Mouse (Mus musculus) cerebellum, adult 2 months (tissue): ENCODE measurements around the gene Gtf2ird1. TPM values are rescaled to one million over a fixed set of nuclear protein-coding genes. Genes with fewer than 3 reads are reported as not detected.
"Not testable (repeated sequence)": the region's sequence is repeated elsewhere in the genome, so short reads cannot be mapped to it uniquely, and the experiment has no call there.

Experiments
- DNase-seq, 2 experiments: peaks; one replicate each; pipeline ENCODE4 v3.0.0; 2021
- H3K27ac ChIP-seq: fragments of 200-500 bp; 2 replicates; pipeline ENCODE4 v1.5.1; 2012; ENCODE audit warnings: low read length, control low read depth, inconsistent platforms; ENCODE audit not compliant: insufficient read depth
- H3K27me3 ChIP-seq: fragments of 200-500 bp; 2 replicates; pipeline ENCODE4 v1.6.1; 2012; ENCODE audit warnings: inconsistent platforms, mild to moderate bottlenecking, low read length, moderate library complexity; ENCODE audit not compliant: control insufficient read depth, insufficient read depth
- H3K4me1 ChIP-seq: fragments of 200-500 bp; 2 replicates; pipeline ENCODE4 v1.6.1; 2011; ENCODE audit warnings: low read length; ENCODE audit not compliant: control insufficient read depth, insufficient read depth
- H3K4me3 ChIP-seq: fragments of 200-500 bp; replicated peaks from 2 replicates; pipeline ENCODE3; 2011; ENCODE audit warnings: mild to moderate bottlenecking, low read depth, low read length, control low read depth; ENCODE audit not compliant: insufficient read depth
- CTCF ChIP-seq: fragments of 200-500 bp; IDR thresholded peaks from 2 replicates; pipeline ENCODE4 v1.5.1; 2011; ENCODE audit warnings: low read depth, mild to moderate bottlenecking, control low read depth, low read length, moderate library complexity, borderline replicate concordance; ENCODE audit not compliant: insufficient read depth
- POLR2A ChIP-seq: fragments of 200-500 bp; IDR thresholded peaks from 2 replicates; pipeline ENCODE4 v1.6.1; 2011; ENCODE audit warnings: low read length, control low read depth, borderline replicate concordance; ENCODE audit not compliant: insufficient read depth
- WGBS: fragments of 180-500 bp; shearing (Covaris S2); methylation state at CpG from one replicate; pipeline ENCODE4 v1.1.7; 2018; 5-methylcytosine and 5-hydroxymethylcytosine counted together
- polyA plus RNA-seq: library from polyadenylated mRNA; depleted of rRNA; stranded (reverse); fragments of >200 nt; gene quantifications from 2 replicates; pipeline ENCODE4 v1.2.3, GENCODE M21; 2012

Gtf2ird1 gene
- polyA plus RNA-seq, 1 experiment = 47.0 TPM

- Histone ChIP-seq H3K27ac (no peak overlapping the region), H3K4me1 (no peaks in the 10 kb centered on the region), H3K27me3 (no peaks in the 10 kb centered on the region), H3K4me3 (no peak overlapping the region)
- TF ChIP-seq CTCF = no peak
- no peak for TF ChIP-seq POLR2A
- 81% methylated on average over 18 of the region's 18 CpGs for WGBS
- DNase-seq = no peak
Observed at GRCm38 (mm10) chr5:134342503-134343205, 113.9 kb downstream of the Gtf2ird1 start.

DNA sequence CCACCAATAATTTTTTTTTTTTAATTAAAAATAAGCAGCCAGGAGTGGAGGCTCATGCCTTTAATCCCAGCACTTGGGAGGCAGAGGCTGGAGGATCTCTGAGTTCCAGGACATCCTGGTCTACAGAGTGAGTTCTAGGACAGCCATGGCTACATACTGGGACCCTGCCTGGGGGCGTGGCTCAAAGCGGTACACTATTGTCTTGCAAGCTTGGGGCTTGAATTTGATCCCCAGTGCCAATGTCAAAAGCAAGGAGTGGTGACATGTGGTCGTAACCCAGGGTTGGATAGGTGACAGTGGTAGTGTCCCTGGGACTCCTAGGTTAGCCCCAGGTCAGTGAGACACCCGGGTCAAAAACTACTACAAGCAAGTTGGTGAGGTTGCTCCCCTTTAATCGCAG, 114.8 kb downstream of the Gtf2ird1 start:
- H3K27me3 ChIP-seq = no peaks in the 10 kb centered on the region
- WGBS = 90% methylated on average over 5 of the region's 5 CpGs
- H3K4me3 ChIP-seq = no peak overlapping the region
- H3K27ac ChIP-seq = no peak overlapping the region
- DNase-seq = no peak
- no peaks in the 10 kb centered on the region for H3K4me1 ChIP-seq
- no peak for TF ChIP-seq CTCF
- TF ChIP-seq POLR2A = no peak

DNA sequence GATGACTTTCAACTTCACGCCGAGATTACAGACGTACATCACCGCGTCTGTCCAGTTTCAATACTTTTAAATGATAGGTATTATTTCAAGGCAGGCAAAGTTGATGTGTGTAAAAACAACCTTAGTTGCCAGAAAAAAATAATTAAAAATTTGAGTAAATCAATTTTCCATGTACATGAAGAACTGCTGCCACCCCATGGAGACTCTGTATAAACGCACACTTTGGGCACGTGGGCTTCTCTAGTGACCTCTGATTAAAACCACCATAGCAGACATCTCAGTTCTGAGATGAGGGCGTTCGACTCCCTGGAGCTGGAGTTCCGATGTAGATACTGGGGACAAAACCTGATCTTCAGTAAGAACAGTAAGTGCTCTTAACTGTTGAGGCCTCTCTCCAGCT, 115.2 kb downstream of the Gtf2ird1 start:
- WGBS = 50% methylated on average over 10 of the region's 10 CpGs
- no peak for TF ChIP-seq POLR2A
- TF ChIP-seq CTCF = peak; percentile 33; the same call in 1 of the 2 replicates
- Histone ChIP-seq H3K4me3 (no peak overlapping the region), H3K27ac (no peak overlapping the region), H3K4me1 (no peaks in the 10 kb centered on the region), H3K27me3 (no peaks in the 10 kb centered on the region)
- DNase-seq = no peak

DNA sequence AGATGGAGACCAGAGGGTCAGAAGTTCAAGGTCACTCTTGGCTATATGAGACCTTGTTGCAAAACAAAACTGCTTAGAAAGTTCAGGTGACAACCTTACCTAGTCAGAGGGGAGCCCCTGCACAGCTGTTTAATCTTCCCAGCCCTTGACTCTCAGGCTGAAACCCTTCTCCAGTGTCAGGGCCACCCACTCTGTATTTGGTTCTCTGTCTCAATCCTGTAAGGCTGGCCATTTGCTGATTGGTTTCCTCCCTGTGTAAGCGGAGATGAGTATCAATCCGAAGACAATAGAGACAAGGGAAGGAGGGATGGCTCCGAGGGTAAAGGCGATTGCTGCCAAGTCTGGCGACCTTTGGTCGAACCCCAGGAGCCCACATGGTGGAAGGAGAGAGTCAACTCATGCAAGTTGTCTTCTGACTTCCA, 116.4 kb downstream of the Gtf2ird1 start:
- 18% methylated on average over 6 of the region's 6 CpGs for WGBS
- Histone ChIP-seq H3K4me1 (no peaks in the 10 kb centered on the region), H3K27ac (no peak overlapping the region), H3K4me3 (no peak overlapping the region), H3K27me3 (no peaks in the 10 kb centered on the region)
- DNase-seq = no peak
- no peak for TF ChIP-seq CTCF
- no peak for TF ChIP-seq POLR2A

DNA sequence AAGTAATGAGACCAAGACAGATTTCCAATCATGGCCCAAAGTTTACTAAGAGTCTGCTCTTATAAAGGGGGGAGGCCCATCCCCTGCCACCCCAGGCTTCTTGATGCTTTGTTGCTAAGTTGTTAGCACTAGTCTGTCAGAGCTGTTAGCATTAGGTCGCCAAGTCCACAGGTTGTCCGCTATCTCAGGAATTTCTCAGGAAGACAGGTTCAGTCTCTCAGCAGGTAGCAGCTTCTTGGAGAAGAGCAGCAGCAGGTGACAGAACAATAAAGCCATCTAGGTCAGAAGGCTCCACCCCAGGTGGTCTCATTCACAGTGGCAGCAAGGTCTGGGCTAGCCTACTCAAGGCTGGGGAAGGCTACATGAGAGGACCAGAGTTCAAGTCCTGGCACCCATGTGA, 119.5 kb downstream of the Gtf2ird1 start:
- H3K4me1 ChIP-seq, H3K4me3 ChIP-seq, DNase-seq, H3K27me3 ChIP-seq, H3K27ac ChIP-seq: not testable (repeated sequence)
- 50% methylated on average over 2 of the region's 2 CpGs for WGBS

DNA sequence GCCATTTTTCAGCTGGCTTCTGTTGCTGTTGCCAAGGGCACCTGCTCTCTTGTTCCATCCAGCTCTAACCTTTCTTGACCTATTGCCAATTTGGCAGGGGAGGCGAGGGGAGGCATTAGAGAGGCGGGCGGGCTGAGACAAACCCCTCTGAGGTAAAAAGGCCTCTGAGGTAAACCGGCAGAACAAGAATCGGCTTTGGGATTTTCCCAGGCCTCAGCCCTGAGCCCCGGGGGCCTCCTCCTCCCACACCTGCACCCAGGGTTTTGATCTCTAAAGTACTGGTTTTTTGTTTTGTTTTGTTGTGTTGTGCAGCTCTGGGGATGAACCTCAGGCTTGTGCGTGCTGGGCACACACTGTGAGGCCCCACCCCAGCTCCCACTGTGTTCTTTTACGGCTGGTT, 123.8 kb downstream of the Gtf2ird1 start:
- TF ChIP-seq POLR2A (no peak), CTCF (no peak)
- no peak for DNase-seq
- Histone ChIP-seq H3K4me3 (no peak overlapping the region), H3K4me1 (no peaks in the 10 kb centered on the region), H3K27me3 (no peaks in the 10 kb centered on the region), H3K27ac (no peak overlapping the region)
- 42% methylated on average over 8 of the region's 8 CpGs for WGBS

DNA sequence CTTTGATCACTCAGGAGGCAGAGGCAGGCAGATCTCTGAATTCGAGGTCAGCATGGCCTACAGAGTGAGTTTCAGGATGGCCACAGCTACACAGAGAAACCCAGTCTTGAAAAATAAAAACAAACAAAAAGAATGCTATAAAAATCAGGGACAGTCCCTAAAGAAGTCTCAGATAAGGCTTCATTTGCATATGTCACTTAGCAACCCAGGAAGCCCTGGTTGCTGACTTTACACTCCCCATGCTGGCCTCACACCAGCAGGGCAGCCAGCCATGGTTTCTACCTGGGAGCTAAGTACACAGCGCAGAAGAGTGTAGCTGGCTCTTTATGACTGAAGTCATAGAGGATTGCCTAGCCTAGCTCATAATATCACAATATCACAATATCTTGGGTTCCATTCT, 126.4 kb downstream of the Gtf2ird1 start:
- DNase-seq = no peak
- no peaks in the 10 kb centered on the region for H3K4me1 ChIP-seq
- TF ChIP-seq POLR2A = no peak
- H3K4me3 ChIP-seq = no peak overlapping the region
- WGBS = 88% methylated on average over 2 of the region's 2 CpGs
- no peaks in the 10 kb centered on the region for H3K27me3 ChIP-seq
- no peak overlapping the region for H3K27ac ChIP-seq

GRCm38 (mm10) chr5:134329311-134329710, 127.2 kb downstream of the Gtf2ird1 start:
- Histone ChIP-seq H3K27ac (no peak overlapping the region), H3K4me3 (no peak overlapping the region), H3K27me3 (no peaks in the 10 kb centered on the region), H3K4me1 (no peaks in the 10 kb centered on the region)
- 49% methylated on average over 4 of the region's 4 CpGs for WGBS
- TF ChIP-seq CTCF (no peak), POLR2A (no peak)
- no peak for DNase-seq

GRCm38 (mm10) chr5:134328482-134329001, 128.0 kb downstream of the Gtf2ird1 start:
- H3K4me3 ChIP-seq = no peak overlapping the region
- no peaks in the 10 kb centered on the region for H3K27me3 ChIP-seq
- no peaks in the 10 kb centered on the region for H3K4me1 ChIP-seq
- WGBS = 93% methylated on average over 6 of the region's 6 CpGs
- no peak overlapping the region for H3K27ac ChIP-seq
- TF ChIP-seq CTCF (no peak), POLR2A (no peak)
- no peak for DNase-seq
